Mouse (Mus musculus) mature B cell (primary cell): Measurements from ENCODE around the gene Dennd1a.

Experiments
- in situ Hi-C: fragments of 300-500 bp; cut with MboI; formaldehyde crosslinking; loops from 2 replicates; pipeline ENCODE4 v1.14.3; 2019

Dennd1a gene

GRCm38 (mm10) chr2:37776016-37776415 lies 511.2 kb downstream of the Dennd1a start, which contains the start of gene Crb2:
Gene Crb2, plus strand, starts transcription at chr2:37776249.
- in situ Hi-C loops = no loop called here

- in situ Hi-C loops = no loop called here
Measured at GRCm38 (mm10) chr2:37774571-37774970, 512.6 kb downstream of the Dennd1a start.

GRCm38 (mm10) chr2:37771618-37772285 lies 515.4 kb downstream of the Dennd1a start:
- in situ Hi-C loops = no loop called here

- in situ Hi-C loops = no loop called here
Measured at GRCm38 (mm10) chr2:37769793-37770192, 517.4 kb downstream of the Dennd1a start.

GRCm38 (mm10) chr2:37768903-37769302 lies 518.3 kb downstream of the Dennd1a start:
- in situ Hi-C loops = no loop called here

GRCm38 (mm10) chr2:37767739-37768138 lies 519.5 kb downstream of the Dennd1a start:
- in situ Hi-C loops = no loop called here

- in situ Hi-C loops = no loop called here
Measured at GRCm38 (mm10) chr2:37767080-37767547, 520.1 kb downstream of the Dennd1a start.

- in situ Hi-C loops = no loop called here
Measured at GRCm38 (mm10) chr2:37766027-37766761, 521.0 kb downstream of the Dennd1a start.

GRCm38 (mm10) chr2:37765082-37765483 lies 522.1 kb downstream of the Dennd1a start:
- in situ Hi-C loops = no loop called here

- in situ Hi-C loops = no loop called here
Measured at GRCm38 (mm10) chr2:37764514-37764913, 522.7 kb downstream of the Dennd1a start.

GRCm38 (mm10) chr2:37763638-37764037 lies 523.6 kb downstream of the Dennd1a start:
- in situ Hi-C loops = no loop called here

- in situ Hi-C loops = no loop called here
Measured at GRCm38 (mm10) chr2:37760633-37761032, 526.6 kb downstream of the Dennd1a start.

- in situ Hi-C loops = no loop called here
Measured at GRCm38 (mm10) chr2:37758343-37759015, 528.7 kb downstream of the Dennd1a start.

- in situ Hi-C loops = no loop called here
Measured at GRCm38 (mm10) chr2:37757784-37758183, 529.4 kb downstream of the Dennd1a start.

GRCm38 (mm10) chr2:37757016-37757415 lies 530.2 kb downstream of the Dennd1a start:
- in situ Hi-C loops = no loop called here

GRCm38 (mm10) chr2:37756220-37756930 lies 530.8 kb downstream of the Dennd1a start:
- in situ Hi-C loops = no loop called here

GRCm38 (mm10) chr2:37751114-37751513 lies 536.1 kb downstream of the Dennd1a start:
- in situ Hi-C loops = no loop called here

- in situ Hi-C loops = no loop called here
Measured at GRCm38 (mm10) chr2:37749323-37749722, 537.9 kb downstream of the Dennd1a start.
